ENCODE assay signal across 8 mouse cellular contexts in the genomic region with DNA sequence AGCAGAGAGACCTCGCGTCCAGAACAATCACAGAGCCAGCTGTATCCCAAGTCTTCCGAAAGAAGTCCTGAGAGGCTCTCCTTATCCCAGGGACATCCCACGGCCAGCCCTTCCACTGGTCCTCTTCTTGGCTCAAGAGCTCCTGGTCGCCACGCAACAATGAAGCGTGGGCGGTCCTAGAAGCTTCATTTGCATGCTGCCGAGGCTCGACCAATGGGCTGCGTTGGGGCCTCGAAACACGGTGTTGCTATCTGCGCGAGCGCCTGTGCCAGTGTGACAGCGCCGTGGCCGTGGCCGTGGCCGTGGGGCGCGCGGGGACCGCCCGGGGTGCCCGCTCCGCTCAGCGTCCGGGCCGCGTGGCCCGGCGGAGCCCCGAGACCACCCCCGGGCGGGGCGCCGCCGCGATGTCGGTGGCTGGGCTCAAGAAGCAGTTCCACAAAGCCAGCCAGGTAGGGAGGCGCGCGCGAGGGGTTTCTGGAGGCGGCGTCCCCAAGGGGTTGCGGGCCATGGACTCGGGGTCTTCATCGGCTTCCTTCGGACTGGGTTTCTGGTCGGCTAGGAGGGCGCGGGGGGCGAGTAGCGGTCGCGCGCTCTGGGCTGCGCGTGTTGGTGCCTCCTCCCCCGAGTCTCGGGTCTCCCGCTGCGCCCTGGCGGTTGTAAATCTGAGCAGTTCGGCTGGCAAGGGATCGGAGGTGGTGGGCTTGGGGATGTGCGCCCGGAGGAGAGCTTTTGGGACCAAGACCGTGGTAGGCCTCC. TPM values are rescaled to one million over a fixed set of nuclear protein-coding genes. Genes with fewer than 3 reads are reported as not detected.
DNase-seq lines count a peak whose midpoint lies in the region; ATAC-seq and TF ChIP-seq lines count a peak whose summit lies in the region.

No protein-coding gene starts in this region.

- no peak for TF ChIP-seq CTCF in Patski (IDR thresholded peaks at IDR 0.05)
- peak; percentile 31 for TF ChIP-seq CTCF in layer of hippocampus, adult 2 months (conservative IDR thresholded peaks at IDR 0.05)
- no peak for TF ChIP-seq CTCF in olfactory bulb, adult 2 months (IDR thresholded peaks at IDR 0.05; ENCODE audit: insufficient read depth, low read depth, low read length)

- under 1% methylated on average over 72 of the region's 72 CpGs for WGBS in hindbrain, embryonic 10.5 days
- under 1% methylated on average over 69 of the region's 72 CpGs for WGBS in olfactory bulb, adult 2 months

- H3K27ac ChIP-seq in hindbrain, embryonic 10.5 days = peak overlapping the region; percentile 81
- H3K27ac ChIP-seq in layer of hippocampus, adult 2 months = peak overlapping the region; percentile 92
- H3K27ac ChIP-seq in olfactory bulb, adult 2 months (ENCODE audit: insufficient read depth, low read depth, low read length) = peak overlapping the region; percentile 59; the same call in 1 of the 2 replicates

- CTCF ChIA-PET in Patski (lab: Charles Lee) = interaction anchor here (1.4 kb wide), 1 partner anchor 29 kb away, joined by 3 read pairs; no protein-coding TSS in a partner anchor

- peak; percentile 43; the same call in 1 of the 2 replicates for TF ChIP-seq POLR2A in olfactory bulb, adult 2 months (IDR thresholded peaks at IDR 0.05; ENCODE audit: insufficient read depth, low read depth, low read length)

- H3K27me3 ChIP-seq in Patski = no peaks in the 10 kb centered on the region
- peaks cover 29% of the 10 kb centered on the region for H3K27me3 ChIP-seq in hindbrain, embryonic 10.5 days (ENCODE audit: insufficient read depth, poor library complexity, severe bottlenecking)

- POLR2A ChIA-PET in Patski (lab: Charles Lee) = no interaction called here

- H3K4me3 ChIP-seq in hindbrain, embryonic 10.5 days = peak overlapping the region; percentile 81
- peak overlapping the region; percentile 82 for H3K4me3 ChIP-seq in layer of hippocampus, adult 2 months
- H3K4me3 ChIP-seq in olfactory bulb, adult 2 months (ENCODE audit: insufficient read depth, low read depth, low read length) = peak overlapping the region; percentile 90

- ATAC-seq in Patski = peak; percentile 87

- no peaks in the 10 kb centered on the region for H3K36me3 ChIP-seq in hindbrain, embryonic 10.5 days

- peaks cover 14% of the 10 kb centered on the region for H3K4me1 ChIP-seq in hindbrain, embryonic 10.5 days (replicated peaks)
- peaks cover 7% of the 10 kb centered on the region for H3K4me1 ChIP-seq in olfactory bulb, adult 2 months (ENCODE audit: control insufficient read depth, insufficient read depth, low read length)

- in situ Hi-C loops in Patski (cut with MboI; ENCODE audit: low pct_unique_long_range_greater_than_20kb) = no loop called here

- DNase-seq in Patski (ENCODE audit: low read depth, low spot score) = no peak
- peak; percentile 81 for DNase-seq in cerebellum, adult 9-10 months
- peak; percentile 86 to 94 for DNase-seq in frontal cortex, adult 2 months (ENCODE audit: extremely low spot score in 1 of 2, low spot score in 1 of 2)
- peak; percentile 87 for DNase-seq in hindbrain, embryonic 10.5 days (ENCODE audit: low spot score)
- DNase-seq in layer of hippocampus, adult 2 months (ENCODE audit: low spot score in 2 of 2) = peak; percentile 86 to 91
- DNase-seq in lung, adult 18-20 months = peak; percentile 71 to 76
- DNase-seq in thymus, postnatal 14 days = peak; percentile 83

- H3K9me3 ChIP-seq in hindbrain, embryonic 10.5 days = peaks cover 6% of the 10 kb centered on the region; the same call in 1 of the 2 replicates

RNA-seq across cellular contexts. Expression of a gene that starts 1.1 kb away (rescaled TPM):
- polyA plus RNA-seq in Patski (2021) = 4.8 TPM
- 45.8 and 52.6 TPM in 2 replicates for polyA plus RNA-seq in frontal cortex, adult 2 months (2012; rRNA removed)
- polyA plus RNA-seq in hindbrain, embryonic 10.5 days (2016; fragmentation: Nextera tagmentation; extraction: Ambion mirVana) = 6.3 and 10.7 TPM in 2 replicates
- total RNA-seq in layer of hippocampus, adult 2 months (2021) = 10 to 100 TPM; 41.9 to 42.0 TPM
- polyA plus RNA-seq in olfactory bulb, adult 2 months (2012; ENCODE audit: insufficient read depth, insufficient read length, low replicate concordance, missing spikeins) = not detected in 2 replicates
